Mouse (Mus musculus) G1E-ER4 (cell line): ENCODE measurements around the gene Flii. TPM values are rescaled to one million over a fixed set of nuclear protein-coding genes. Genes with fewer than 3 reads are reported as not detected.

Experiments
- GATA1 ChIP-seq: IDR thresholded peaks from one replicate; pipeline ENCODE4 v1.8.0; 2012; ENCODE audit warnings: low read length, inconsistent platforms
- polyA plus RNA-seq: library from polyadenylated mRNA; stranded (reverse); fragments of >175 nt; gene quantifications from 2 replicates; pipeline ENCODE4 v1.2.3, GENCODE M21; 2012

Gene Flii
- polyA plus RNA-seq, 1 experiment: 57.2 TPM

GRCm38 (mm10) chr11:60704023-60704880 lies 22.8 kb downstream of the Flii start:
- no peak for TF ChIP-seq GATA1

- TF ChIP-seq GATA1: no peak
Observed at GRCm38 (mm10) chr11:60703131-60703530, 23.9 kb downstream of the Flii start.

GRCm38 (mm10) chr11:60701611-60702010 lies 25.5 kb downstream of the Flii start:
- TF ChIP-seq GATA1: no peak

- TF ChIP-seq GATA1: peak; percentile 18
Observed at GRCm38 (mm10) chr11:60700320-60701185, 26.5 kb downstream of the Flii start.

- TF ChIP-seq GATA1: no peak
Observed at GRCm38 (mm10) chr11:60699524-60700075, 27.5 kb downstream of the Flii start, which contains the start of gene Llgl1. Llgl1 (plus strand) TSS chr11:60699723.

- no peak for TF ChIP-seq GATA1
Observed at GRCm38 (mm10) chr11:60698806-60699523, 28.1 kb downstream of the Flii start.

- TF ChIP-seq GATA1: no peak
Observed at GRCm38 (mm10) chr11:60697561-60697960, 29.5 kb downstream of the Flii start.

- no peak for TF ChIP-seq GATA1
Observed at GRCm38 (mm10) chr11:60696165-60696564, 30.9 kb downstream of the Flii start.

Other genes starting within 250 kb of the Flii start
- 25.9 and 29.0 TPM in 2 replicates for gene Alkbh5, start 190.9 kb downstream of the Flii start, polyA plus RNA-seq
- 18.2 and 24.1 TPM in 2 replicates for gene Llgl1, start 27.5 kb downstream of the Flii start, polyA plus RNA-seq
- gene Mief2, start 1.1 kb upstream of the Flii start, polyA plus RNA-seq: 20.2 and 22.2 TPM in 2 replicates
- 5.2 and 9.2 TPM in 2 replicates for gene Top3a, start 50.1 kb upstream of the Flii start, polyA plus RNA-seq
- gene Smcr8, start 50.3 kb upstream of the Flii start, polyA plus RNA-seq: 1.2 and 1.7 TPM in 2 replicates
- 4.5 and 10.2 TPM in 2 replicates for gene Shmt1, start 84.5 kb upstream of the Flii start, polyA plus RNA-seq
- gene Dhrs7b, start 103.4 kb upstream of the Flii start, polyA plus RNA-seq: 2.5 and 3.4 TPM in 2 replicates
- 28.2 and 38.7 TPM in 2 replicates for gene Tmem11, start 152.0 kb upstream of the Flii start, polyA plus RNA-seq
- gene Natd1, start 187.5 kb upstream of the Flii start, polyA plus RNA-seq: 4.5 and 5.8 TPM in 2 replicates
- gene Map2k3, start 204.8 kb upstream of the Flii start, polyA plus RNA-seq: 284 and 406 TPM in 2 replicates